Mouse (Mus musculus) small intestine, adult 2 months (tissue): ENCODE data around the gene Plau.

Experiments used
- CTCF ChIP-seq: fragments of 200-500 bp; IDR thresholded peaks from 2 replicates; pipeline ENCODE4 v1.5.1; 2012; ENCODE audit warnings: low read depth, mild to moderate bottlenecking, control low read depth, inconsistent platforms, low read length, moderate library complexity, mixed read lengths; ENCODE audit not compliant: insufficient replicate concordance, insufficient read length; ENCODE audit errors: extremely low read depth
- POLR2A ChIP-seq: fragments of 200-500 bp; IDR thresholded peaks from 2 replicates; pipeline ENCODE4 v1.6.1; 2012; ENCODE audit warnings: low read depth, mild to moderate bottlenecking, control low read depth, inconsistent platforms, low read length, moderate library complexity

GRCm38 (mm10) chr14:20833525-20833924 is 2.9 kb upstream of the Plau start:
- no peak for TF ChIP-seq CTCF
- no peak for TF ChIP-seq POLR2A
